Mouse (Mus musculus): ENCODE data around the gene Fbf1. TPM values are rescaled to one million over a fixed set of nuclear protein-coding genes. Genes with fewer than 3 reads are reported as not detected.

Fbf1 gene
- total RNA-seq, 2 experiments from 2014 or later, result 85.5 to 87.1 TPM

GRCm38 (mm10) chr11:116111611-116112203 lies 56.3 kb downstream of the Fbf1 start:
- no peak for DNase-seq (ENCODE audit: extremely low spot score in 1 of 2, low spot score in 2 of 2)
- TF ChIP-seq CTCF (IDR thresholded peaks at IDR 0.05), result no peak; the same call in none of the 2 replicates
- Histone ChIP-seq H3K27ac (no peak overlapping the region), H3K4me3 (no peak overlapping the region)
- intact Hi-C loops (cut with DNase I), result no loop called here

DNA sequence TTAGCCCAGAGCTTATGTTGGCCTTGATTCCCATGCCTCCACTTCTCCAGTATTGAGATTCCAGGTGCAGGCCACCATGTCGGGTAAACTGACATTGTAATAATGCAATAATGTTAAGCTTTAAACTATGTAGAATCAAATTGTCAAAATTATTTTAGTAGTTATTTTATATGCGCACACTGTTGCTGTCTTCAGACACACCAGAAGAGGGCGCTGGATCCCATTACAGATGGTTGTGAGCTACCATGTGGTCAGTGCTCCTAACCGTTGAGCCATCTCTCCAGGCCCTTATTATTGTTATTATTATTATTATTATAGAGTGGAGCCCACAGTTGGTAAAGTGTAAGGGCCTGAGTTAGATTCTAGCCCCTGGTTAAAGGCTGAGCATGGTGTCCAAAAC lies 56.9 kb downstream of the Fbf1 start:
- intact Hi-C loops (cut with DNase I), result no loop called here
- Histone ChIP-seq H3K4me3 (no peak overlapping the region), H3K27ac (no peak overlapping the region)
- TF ChIP-seq CTCF (IDR thresholded peaks at IDR 0.05), result peak; percentile 33
- no peak for DNase-seq (ENCODE audit: extremely low spot score in 1 of 2, low spot score in 2 of 2)

DNA sequence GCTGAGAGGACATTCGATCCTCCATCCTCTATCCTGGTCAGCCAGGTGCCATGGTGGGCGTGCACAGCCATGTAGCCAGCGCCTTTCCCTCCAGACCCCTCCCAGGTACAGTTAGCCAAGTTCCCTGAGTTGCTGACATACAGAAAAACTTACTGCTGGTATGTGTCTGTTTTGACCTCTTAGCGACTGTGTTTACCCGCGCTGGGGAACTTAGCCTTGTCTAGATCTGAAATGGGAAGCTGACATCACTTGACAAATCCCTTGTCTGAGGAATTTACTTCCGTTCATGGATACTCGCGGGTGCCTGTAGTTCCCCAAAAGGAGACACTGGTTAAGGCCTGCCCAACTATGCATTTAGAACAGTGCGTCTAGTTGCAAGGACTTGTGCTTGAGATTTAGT lies 57.4 kb downstream of the Fbf1 start:
- intact Hi-C loops (cut with DNase I), result no loop called here
- DNase-seq (ENCODE audit: extremely low spot score in 1 of 2, low spot score in 2 of 2), result no peak
- Histone ChIP-seq H3K27ac (peak overlapping the region; percentile 50), H3K4me3 (peak overlapping the region; percentile 47)
- TF ChIP-seq CTCF (IDR thresholded peaks at IDR 0.05), result no peak

DNA sequence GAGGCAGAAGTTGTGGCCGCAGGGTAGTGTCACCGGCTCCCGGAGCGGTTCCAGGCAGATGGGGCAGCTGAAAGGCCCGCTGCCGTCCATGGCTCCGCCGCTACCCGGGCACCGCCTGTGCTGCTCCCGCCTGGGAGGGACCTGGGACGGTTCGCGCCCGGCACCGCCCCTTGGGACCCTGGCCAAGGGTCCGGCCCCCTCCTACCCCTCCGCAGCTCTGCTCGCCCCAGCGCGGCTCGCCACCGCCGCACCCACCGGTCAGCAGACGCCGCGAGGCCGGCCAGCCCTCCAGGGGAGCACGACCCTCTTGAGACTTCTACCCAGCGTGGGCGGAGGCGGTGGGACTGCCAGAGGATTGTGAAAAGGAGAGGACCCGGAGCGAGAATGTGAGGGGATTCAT lies 57.8 kb downstream of the Fbf1 start:
- no peak for DNase-seq (ENCODE audit: extremely low spot score in 1 of 2, low spot score in 2 of 2)
- no peak for TF ChIP-seq CTCF (IDR thresholded peaks at IDR 0.05)
- intact Hi-C loops (cut with DNase I), result no loop called here
- Histone ChIP-seq H3K27ac (peak overlapping the region; percentile 73), H3K4me3 (peak overlapping the region; percentile 47)

DNA sequence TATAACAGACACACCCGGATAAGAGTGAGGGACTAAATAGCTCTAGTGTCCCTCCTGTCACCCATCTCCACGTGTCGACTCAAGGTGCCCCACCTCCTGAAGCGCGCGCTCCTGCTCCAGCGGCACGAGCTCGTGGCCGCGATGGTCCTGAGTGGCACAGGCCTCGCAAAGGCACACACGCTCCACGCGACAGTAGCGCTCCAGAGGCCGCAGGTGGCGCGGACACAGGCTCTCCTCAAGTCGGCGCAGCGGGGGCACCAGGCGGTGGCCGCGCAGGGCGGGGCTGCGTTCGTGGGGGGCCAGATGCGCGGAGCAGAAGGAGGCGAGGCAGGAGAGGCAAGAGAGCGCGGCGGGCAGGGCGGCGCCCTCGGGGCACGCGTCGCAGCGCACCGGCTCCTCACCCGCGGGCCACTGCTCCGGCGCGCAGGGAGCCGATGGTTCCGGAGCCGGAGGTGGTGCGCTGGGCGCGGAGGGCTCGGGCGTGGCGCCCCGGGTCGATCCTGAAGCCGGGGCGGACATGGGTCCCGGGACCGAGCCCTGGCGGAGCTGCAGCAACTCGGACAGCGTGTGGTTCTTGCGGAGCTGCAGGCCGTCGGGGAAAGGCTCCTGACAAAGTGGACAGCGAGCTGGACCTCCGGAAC lies 58.4 kb downstream of the Fbf1 start:
- no peak for TF ChIP-seq CTCF (IDR thresholded peaks at IDR 0.05)
- Histone ChIP-seq H3K4me3 (peak overlapping the region; percentile 47), H3K27ac (peak overlapping the region; percentile 73)
- intact Hi-C loops (cut with DNase I), result no loop called here
- DNase-seq (ENCODE audit: extremely low spot score in 1 of 2, low spot score in 2 of 2), result no peak

DNA sequence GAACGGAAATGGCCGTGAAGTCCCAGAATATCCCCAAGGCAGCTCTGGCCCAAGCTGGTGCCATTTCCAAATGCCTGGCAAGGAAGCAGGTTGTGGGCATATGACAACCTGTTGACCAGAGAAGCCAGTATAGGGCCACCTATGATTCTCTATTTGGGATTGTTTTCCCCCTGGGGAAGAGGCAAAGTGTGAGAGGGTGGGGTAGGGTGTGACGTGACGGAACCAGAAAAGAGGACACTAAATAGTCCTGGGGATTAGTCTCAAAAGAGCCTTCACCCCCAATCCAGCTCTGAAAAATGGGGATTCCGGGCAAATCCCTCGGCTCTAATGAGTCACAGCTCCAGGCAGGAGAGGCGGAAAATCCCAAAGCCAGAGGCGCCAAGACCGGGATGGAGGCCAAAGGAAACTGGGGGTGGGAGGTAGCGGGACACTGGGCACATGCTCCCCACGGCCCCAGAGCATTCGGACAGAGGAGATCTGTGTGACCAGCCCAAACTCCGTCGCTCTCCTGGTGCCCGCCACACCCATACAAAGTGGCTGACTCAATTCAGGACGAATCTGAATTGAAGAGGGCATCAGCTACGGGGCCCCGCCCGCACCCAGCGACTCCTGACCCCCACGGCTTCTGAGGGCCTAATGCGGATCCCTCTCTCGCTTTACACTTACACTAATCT lies 59.4 kb downstream of the Fbf1 start:
- no peak for TF ChIP-seq CTCF (IDR thresholded peaks at IDR 0.05)
- intact Hi-C loops (cut with DNase I), result no loop called here
- Histone ChIP-seq H3K4me3 (peak overlapping the region; percentile 47), H3K27ac (peak overlapping the region; percentile 50; the same call in 1 of the 2 replicates)
- peak in 1 of 2 experiments; percentile 49 for DNase-seq (ENCODE audit: extremely low spot score in 1 of 2, low spot score in 2 of 2)

DNA sequence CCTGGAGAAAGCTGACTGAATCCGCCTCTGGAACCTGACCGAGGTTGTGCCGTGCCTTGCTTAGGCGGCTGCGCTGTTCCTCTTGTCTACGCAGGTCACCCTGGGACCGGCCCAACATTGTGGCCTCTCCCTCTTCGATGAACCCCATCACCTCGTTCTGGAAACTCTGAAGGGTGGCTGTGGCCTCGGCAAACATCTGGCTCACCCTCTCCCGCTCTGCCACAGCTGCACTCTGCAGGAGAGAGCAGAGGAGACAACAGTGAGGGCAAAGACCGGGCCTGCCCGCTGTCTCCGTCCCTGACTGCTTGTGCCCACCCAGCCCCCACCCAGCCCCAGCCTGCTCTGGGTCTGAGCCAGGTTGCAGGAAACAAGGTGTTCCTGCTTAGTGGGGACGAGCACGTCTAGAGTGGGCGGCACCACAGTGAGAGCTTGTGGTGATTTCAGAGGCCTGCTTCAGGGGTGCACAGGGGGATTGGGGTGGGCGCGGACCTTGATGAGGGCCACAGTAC lies 60.1 kb downstream of the Fbf1 start:
- no peak for TF ChIP-seq CTCF (IDR thresholded peaks at IDR 0.05)
- Histone ChIP-seq H3K27ac (peak overlapping the region; percentile 25; the same call in 1 of the 2 replicates), H3K4me3 (no peak overlapping the region)
- DNase-seq (ENCODE audit: extremely low spot score in 1 of 2, low spot score in 2 of 2), result no peak
- intact Hi-C loops (cut with DNase I), result no loop called here

DNA sequence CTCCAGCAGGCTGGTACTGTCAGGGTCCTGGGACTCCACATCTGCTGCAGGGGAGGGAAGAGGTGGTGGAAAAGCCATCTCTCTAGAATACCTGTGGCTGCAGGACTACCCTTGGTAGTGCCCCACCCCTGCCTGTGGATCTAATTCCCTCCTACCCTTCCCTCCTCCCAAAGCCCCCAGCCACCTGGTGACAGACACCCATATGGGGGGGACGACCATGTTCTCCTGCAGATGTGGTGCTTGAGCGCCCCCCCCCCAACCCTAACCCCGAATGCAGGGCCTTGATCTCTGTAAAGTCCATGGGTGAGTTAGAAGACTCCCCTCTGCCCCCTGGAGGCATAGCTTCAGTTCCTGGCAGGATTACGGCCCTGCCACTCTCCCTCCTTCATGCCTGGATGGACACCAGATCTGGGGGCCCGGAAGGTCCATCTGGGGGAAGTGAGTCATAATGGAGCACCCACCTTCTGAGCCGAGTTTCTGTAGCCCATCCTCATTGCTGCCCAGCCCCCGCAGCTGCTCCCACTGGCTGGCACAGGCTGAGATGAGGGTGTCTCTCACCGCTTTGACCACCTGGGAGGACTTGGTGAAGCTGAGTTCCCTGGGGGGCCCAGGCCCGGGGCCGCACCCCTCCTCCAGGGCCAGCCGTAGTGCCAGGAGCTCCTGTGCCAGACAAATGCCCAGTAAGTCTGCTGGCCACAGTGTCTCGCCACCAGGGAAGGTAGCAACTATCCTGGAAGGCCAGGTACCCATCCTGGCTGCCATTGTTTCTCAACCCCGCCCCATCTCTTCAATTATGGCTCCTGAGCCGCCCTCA lies 60.8 kb downstream of the Fbf1 start:
- intact Hi-C loops (cut with DNase I), result no loop called here
- TF ChIP-seq CTCF (IDR thresholded peaks at IDR 0.05), result peak; percentile 11
- Histone ChIP-seq H3K4me3 (no peak overlapping the region), H3K27ac (no peak overlapping the region)
- DNase-seq (ENCODE audit: extremely low spot score in 1 of 2, low spot score in 2 of 2), result no peak

DNA sequence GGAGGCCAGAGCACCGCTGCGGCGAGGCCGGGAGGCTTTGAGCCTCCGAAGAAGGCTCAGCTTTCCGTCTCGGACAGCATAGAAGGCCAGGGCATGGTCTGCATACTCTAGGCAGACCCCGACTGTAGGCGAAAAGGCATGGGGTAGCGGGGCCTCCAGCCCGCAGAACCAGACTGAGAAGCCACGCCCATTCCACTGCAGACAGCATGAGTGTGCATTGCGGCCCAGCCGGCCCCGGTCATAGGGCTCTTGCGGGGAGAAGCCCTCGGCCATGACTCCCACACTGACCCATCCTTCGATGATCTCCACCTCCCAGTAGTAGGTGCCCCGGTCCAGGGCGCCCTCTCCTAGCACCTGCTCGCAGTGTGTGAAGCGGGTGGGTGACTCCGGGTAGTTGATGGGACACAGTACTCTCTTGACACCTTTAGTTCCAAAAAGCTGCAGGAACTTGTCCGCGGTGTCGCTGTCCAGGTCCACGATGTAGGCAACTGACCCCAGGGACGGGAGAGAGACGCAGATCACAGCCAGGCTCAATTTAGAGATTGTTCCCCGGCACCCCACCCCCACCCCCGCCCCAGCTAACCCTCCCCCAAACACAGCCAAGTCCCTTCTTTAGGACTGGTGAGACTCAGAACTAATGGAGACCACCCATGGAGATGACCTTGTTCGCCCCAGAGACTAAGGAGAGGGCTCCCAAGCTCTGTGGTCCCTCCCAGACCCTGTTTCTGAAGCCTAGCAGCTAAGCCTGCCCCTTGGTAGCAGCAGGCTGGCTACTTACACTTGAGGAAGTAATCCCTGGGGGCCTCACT lies 61.6 kb downstream of the Fbf1 start:
- intact Hi-C loops (cut with DNase I), result no loop called here
- DNase-seq (ENCODE audit: extremely low spot score in 1 of 2, low spot score in 2 of 2), result no peak
- Histone ChIP-seq H3K27ac (no peak overlapping the region), H3K4me3 (no peak overlapping the region)
- TF ChIP-seq CTCF (IDR thresholded peaks at IDR 0.05), result no peak

GRCm38 (mm10) chr11:116105065-116105464 lies 62.9 kb downstream of the Fbf1 start:
- Histone ChIP-seq H3K4me3 (no peak overlapping the region), H3K27ac (no peak overlapping the region)
- TF ChIP-seq CTCF (IDR thresholded peaks at IDR 0.05), result no peak
- no peak for DNase-seq (ENCODE audit: extremely low spot score in 1 of 2, low spot score in 2 of 2)
- intact Hi-C loops (cut with DNase I), result no loop called here

Data from left cerebral cortex, adult 2 months (tissue).